Mouse (Mus musculus): ENCODE measurements around the gene Cenph. TPM values are rescaled to one million over a fixed set of nuclear protein-coding genes. Genes with fewer than 3 reads are reported as not detected.
"Not testable (repeated sequence)": the region's sequence is repeated elsewhere in the genome, so short reads cannot be mapped to it uniquely, and the experiment has no call there.

Cenph gene
- polyA plus RNA-seq (2012; rRNA removed) = 1.7 TPM in 2 replicates

GRCm38 (mm10) chr13:100775252-100776055, at the start of gene Cenph:
Gene Cenph, minus strand, starts transcription at chr13:100775899.
- peak; percentile 57 to 84 for DNase-seq (ENCODE audit: extremely low spot score in 1 of 2, low spot score in 1 of 2)

- no peak for DNase-seq (ENCODE audit: extremely low spot score in 1 of 2, low spot score in 1 of 2)
Observed at GRCm38 (mm10) chr13:100824916-100825315, 49.2 kb upstream of the Cenph start.

- no peak for DNase-seq (ENCODE audit: extremely low spot score in 1 of 2, low spot score in 1 of 2)
Observed at GRCm38 (mm10) chr13:100824306-100824705, 48.6 kb upstream of the Cenph start.

- no peak for DNase-seq (ENCODE audit: extremely low spot score in 1 of 2, low spot score in 1 of 2)
Observed at GRCm38 (mm10) chr13:100823863-100824262, 48.2 kb upstream of the Cenph start.

- DNase-seq (ENCODE audit: extremely low spot score in 1 of 2, low spot score in 1 of 2) = no peak
Observed at GRCm38 (mm10) chr13:100814451-100814850, 38.8 kb upstream of the Cenph start.

- no peak for DNase-seq (ENCODE audit: extremely low spot score in 1 of 2, low spot score in 1 of 2)
Observed at GRCm38 (mm10) chr13:100805776-100806175, 30.1 kb upstream of the Cenph start.

GRCm38 (mm10) chr13:100797171-100797570, 21.5 kb upstream of the Cenph start:
- DNase-seq (ENCODE audit: extremely low spot score in 1 of 2, low spot score in 1 of 2) = no peak

GRCm38 (mm10) chr13:100789083-100789482, 13.4 kb upstream of the Cenph start:
- DNase-seq (ENCODE audit: extremely low spot score in 1 of 2, low spot score in 1 of 2) = no peak

GRCm38 (mm10) chr13:100788057-100788456, 12.4 kb upstream of the Cenph start:
- not testable (repeated sequence) for DNase-seq (ENCODE audit: extremely low spot score in 1 of 2, low spot score in 1 of 2)

GRCm38 (mm10) chr13:100787316-100788010, 11.8 kb upstream of the Cenph start:
- DNase-seq (ENCODE audit: extremely low spot score in 1 of 2, low spot score in 1 of 2) = no peak

GRCm38 (mm10) chr13:100786414-100786867, 10.7 kb upstream of the Cenph start, which contains the start of gene Ccnb1:
Gene Ccnb1, minus strand, starts transcription at chr13:100786570.
- peak; percentile 50 to 91 for DNase-seq (ENCODE audit: extremely low spot score in 1 of 2, low spot score in 1 of 2)

GRCm38 (mm10) chr13:100785806-100786413, 10.2 kb upstream of the Cenph start:
- no peak for DNase-seq (ENCODE audit: extremely low spot score in 1 of 2, low spot score in 1 of 2)

- no peak for DNase-seq (ENCODE audit: extremely low spot score in 1 of 2, low spot score in 1 of 2)
Observed at GRCm38 (mm10) chr13:100777491-100777890, 1.8 kb upstream of the Cenph start.

- no peak for DNase-seq (ENCODE audit: extremely low spot score in 1 of 2, low spot score in 1 of 2)
Observed at GRCm38 (mm10) chr13:100776710-100777109, 1.0 kb upstream of the Cenph start.

- no peak for DNase-seq (ENCODE audit: extremely low spot score in 1 of 2, low spot score in 1 of 2)
Observed at GRCm38 (mm10) chr13:100776056-100776419, 339 bp upstream of the Cenph start.

GRCm38 (mm10) chr13:100774704-100775103, 995 bp downstream of the Cenph start:
- no peak for DNase-seq (ENCODE audit: extremely low spot score in 1 of 2, low spot score in 1 of 2)

GRCm38 (mm10) chr13:100755329-100755728, 20.4 kb downstream of the Cenph start:
- no peak for DNase-seq (ENCODE audit: extremely low spot score in 1 of 2, low spot score in 1 of 2)

- DNase-seq (ENCODE audit: extremely low spot score in 1 of 2, low spot score in 1 of 2) = no peak
Observed at GRCm38 (mm10) chr13:100754186-100754585, 21.5 kb downstream of the Cenph start.

GRCm38 (mm10) chr13:100753011-100753410, 22.7 kb downstream of the Cenph start:
- DNase-seq (ENCODE audit: extremely low spot score in 1 of 2, low spot score in 1 of 2) = no peak

GRCm38 (mm10) chr13:100752529-100752928, 23.2 kb downstream of the Cenph start:
- DNase-seq (ENCODE audit: extremely low spot score in 1 of 2, low spot score in 1 of 2) = no peak

GRCm38 (mm10) chr13:100751402-100751801, 24.3 kb downstream of the Cenph start:
- no peak for DNase-seq (ENCODE audit: extremely low spot score in 1 of 2, low spot score in 1 of 2)

All from frontal cortex, adult 2 months (tissue).